Mouse (Mus musculus): ENCODE measurements around the gene Tomm20. TPM values are rescaled to one million over a fixed set of nuclear protein-coding genes. Genes with fewer than 3 reads are reported as not detected.

Gene Tomm20
- polyA plus RNA-seq, 1 experiment, result 417 TPM

- H3K4me1 ChIP-seq (ENCODE audit: control insufficient read depth, insufficient read depth, insufficient read length), result no peaks in the 10 kb centered on the region
- WGBS, result 92% methylated on average over 1 of the region's 1 CpGs
- no peak overlapping the region for H3K4me3 ChIP-seq (ENCODE audit: extremely low read depth, insufficient read depth, insufficient read length)
- DNase-seq (ENCODE audit: low read depth in 1 of 2, low spot score in 2 of 2), result no peak
- TF ChIP-seq CTCF (IDR thresholded peaks at IDR 0.05; ENCODE audit: extremely low read depth, insufficient read depth, insufficient read length, insufficient replicate concordance), result no peak
- no peak for TF ChIP-seq POLR2A (IDR thresholded peaks at IDR 0.05; ENCODE audit: low read depth, low read length)
- H3K36me3 ChIP-seq (ENCODE audit: control insufficient read depth, insufficient read depth, low read length), result peaks cover 28% of the 10 kb centered on the region
- H3K27me3 ChIP-seq (ENCODE audit: control insufficient read depth, insufficient read depth, low read length), result no peaks in the 10 kb centered on the region
- no peak overlapping the region for H3K27ac ChIP-seq (ENCODE audit: insufficient read depth, low read length)
These were observed 17.2 kb upstream of the Tomm20 start for GRCm38 (mm10) chr8:126962871-126963270.

- Histone ChIP-seq H3K27me3 (ENCODE audit: control insufficient read depth, insufficient read depth, low read length) (no peaks in the 10 kb centered on the region), H3K36me3 (ENCODE audit: control insufficient read depth, insufficient read depth, low read length) (peaks cover 35% of the 10 kb centered on the region), H3K27ac (ENCODE audit: insufficient read depth, low read length) (no peak overlapping the region), H3K4me3 (ENCODE audit: extremely low read depth, insufficient read depth, insufficient read length) (no peak overlapping the region), H3K4me1 (ENCODE audit: control insufficient read depth, insufficient read depth, insufficient read length) (no peaks in the 10 kb centered on the region)
- DNase-seq (ENCODE audit: low read depth in 1 of 2, low spot score in 2 of 2), result no peak
- TF ChIP-seq POLR2A (IDR thresholded peaks at IDR 0.05; ENCODE audit: low read depth, low read length), result no peak
- TF ChIP-seq CTCF (IDR thresholded peaks at IDR 0.05; ENCODE audit: extremely low read depth, insufficient read depth, insufficient read length, insufficient replicate concordance), result no peak
- 96% methylated on average over 3 of the region's 3 CpGs for WGBS
These were observed 15.9 kb upstream of the Tomm20 start for GRCm38 (mm10) chr8:126961516-126961915.

- Histone ChIP-seq H3K4me1 (ENCODE audit: control insufficient read depth, insufficient read depth, insufficient read length) (no peaks in the 10 kb centered on the region), H3K27me3 (ENCODE audit: control insufficient read depth, insufficient read depth, low read length) (no peaks in the 10 kb centered on the region), H3K36me3 (ENCODE audit: control insufficient read depth, insufficient read depth, low read length) (peaks cover 36% of the 10 kb centered on the region), H3K27ac (ENCODE audit: insufficient read depth, low read length) (no peak overlapping the region), H3K4me3 (ENCODE audit: extremely low read depth, insufficient read depth, insufficient read length) (no peak overlapping the region)
- DNase-seq (ENCODE audit: low read depth in 1 of 2, low spot score in 2 of 2), result no peak
- WGBS, result 91% methylated on average over 11 of the region's 11 CpGs
- no peak for TF ChIP-seq POLR2A (IDR thresholded peaks at IDR 0.05; ENCODE audit: low read depth, low read length)
- no peak for TF ChIP-seq CTCF (IDR thresholded peaks at IDR 0.05; ENCODE audit: extremely low read depth, insufficient read depth, insufficient read length, insufficient replicate concordance)
These were observed 6.4 kb upstream of the Tomm20 start for GRCm38 (mm10) chr8:126951900-126952636.

- Histone ChIP-seq H3K36me3 (ENCODE audit: control insufficient read depth, insufficient read depth, low read length) (peaks cover 29% of the 10 kb centered on the region), H3K27ac (ENCODE audit: insufficient read depth, low read length) (no peak overlapping the region), H3K27me3 (ENCODE audit: control insufficient read depth, insufficient read depth, low read length) (no peaks in the 10 kb centered on the region), H3K4me3 (ENCODE audit: extremely low read depth, insufficient read depth, insufficient read length) (no peak overlapping the region), H3K4me1 (ENCODE audit: control insufficient read depth, insufficient read depth, insufficient read length) (no peaks in the 10 kb centered on the region)
- no peak for TF ChIP-seq POLR2A (IDR thresholded peaks at IDR 0.05; ENCODE audit: low read depth, low read length)
- no peak for DNase-seq (ENCODE audit: low read depth in 1 of 2, low spot score in 2 of 2)
- WGBS, result 78% methylated on average over 2 of the region's 2 CpGs
These were observed 3.9 kb upstream of the Tomm20 start for GRCm38 (mm10) chr8:126949527-126949926.

GRCm38 (mm10) chr8:126946444-126946843 is 800 bp upstream of the Tomm20 start:
- Histone ChIP-seq H3K36me3 (ENCODE audit: control insufficient read depth, insufficient read depth, low read length) (peaks cover 15% of the 10 kb centered on the region), H3K27ac (ENCODE audit: insufficient read depth, low read length) (no peak overlapping the region), H3K27me3 (ENCODE audit: control insufficient read depth, insufficient read depth, low read length) (no peaks in the 10 kb centered on the region)

GRCm38 (mm10) chr8:126944781-126945691 is 608 bp downstream of the Tomm20 start:
- Histone ChIP-seq H3K27me3 (ENCODE audit: control insufficient read depth, insufficient read depth, low read length) (no peaks in the 10 kb centered on the region), H3K27ac (ENCODE audit: insufficient read depth, low read length) (peak overlapping the region; percentile 43; the same call in 1 of the 2 replicates), H3K4me3 (ENCODE audit: extremely low read depth, insufficient read depth, insufficient read length) (peak overlapping the region; percentile 67), H3K4me1 (ENCODE audit: control insufficient read depth, insufficient read depth, insufficient read length) (peaks cover 9% of the 10 kb centered on the region), H3K36me3 (ENCODE audit: control insufficient read depth, insufficient read depth, low read length) (peaks cover 5% of the 10 kb centered on the region; the same call in 1 of the 2 replicates)
- no peak for TF ChIP-seq CTCF (IDR thresholded peaks at IDR 0.05; ENCODE audit: extremely low read depth, insufficient read depth, insufficient read length, insufficient replicate concordance)
- TF ChIP-seq POLR2A (IDR thresholded peaks at IDR 0.05; ENCODE audit: low read depth, low read length), result no peak
- DNase-seq (ENCODE audit: low read depth in 1 of 2, low spot score in 2 of 2), result peak; percentile 17 to 18
- WGBS, result under 1% methylated on average over 46 of the region's 46 CpGs

More at GRCm38 (mm10) chr8:126946444-126946843, 800 bp upstream of the Tomm20 start:
- Histone ChIP-seq H3K4me3 (ENCODE audit: extremely low read depth, insufficient read depth, insufficient read length) (no peak overlapping the region), H3K4me1 (ENCODE audit: control insufficient read depth, insufficient read depth, insufficient read length) (peaks cover 9% of the 10 kb centered on the region)
- 93% methylated on average over 7 of the region's 7 CpGs for WGBS
- DNase-seq (ENCODE audit: low read depth in 1 of 2, low spot score in 2 of 2), result no peak
- TF ChIP-seq POLR2A (IDR thresholded peaks at IDR 0.05; ENCODE audit: low read depth, low read length) (no peak), CTCF (IDR thresholded peaks at IDR 0.05; ENCODE audit: extremely low read depth, insufficient read depth, insufficient read length, insufficient replicate concordance) (no peak)

Measured in spleen, adult 2 months (tissue).